Mouse (Mus musculus) liver, adult 2 months (tissue): ENCODE results near the gene Zmiz1. TPM values are rescaled to one million over a fixed set of nuclear protein-coding genes. Genes with fewer than 3 reads are reported as not detected.

Experiments used
- DNase-seq: peaks from one replicate; pipeline ENCODE4 v3.0.0-alpha.2; 2011; ENCODE audit warnings: low read depth, low spot score; ENCODE audit errors: extremely low read depth
- H3K27ac ChIP-seq: fragments of 200-500 bp; replicated peaks from 2 replicates; pipeline ENCODE4 v1.5.1; 2012; ENCODE audit warnings: low read depth, mild to moderate bottlenecking, control low read depth, inconsistent platforms, low read length; ENCODE audit not compliant: insufficient read depth
- H3K27me3 ChIP-seq: fragments of 200-500 bp; 2 replicates; pipeline ENCODE4 v1.6.1; 2012; ENCODE audit warnings: mild to moderate bottlenecking, moderate library complexity, low read length, inconsistent platforms; ENCODE audit not compliant: control insufficient read depth, insufficient read depth
- H3K36me3 ChIP-seq: fragments of 200-500 bp; 2 replicates; pipeline ENCODE4 v1.6.1; 2012; ENCODE audit warnings: low read length, inconsistent platforms; ENCODE audit not compliant: control insufficient read depth, insufficient read depth
- H3K4me1 ChIP-seq: fragments of 200-500 bp; 2 replicates; pipeline ENCODE4 v1.6.1; 2011; ENCODE audit warnings: low read length; ENCODE audit not compliant: control insufficient read depth, insufficient read depth
- H3K4me3 ChIP-seq: fragments of 200-500 bp; 2 replicates; pipeline ENCODE4 v1.5.1; 2011; ENCODE audit warnings: low read depth, mild to moderate bottlenecking, control low read depth, low read length, moderate library complexity; ENCODE audit not compliant: insufficient read depth
- H3K79me2 ChIP-seq: fragments of 200-500 bp; 2 replicates; pipeline ENCODE4 v1.6.1; 2012; ENCODE audit warnings: inconsistent platforms, mild to moderate bottlenecking, low read length, moderate library complexity; ENCODE audit not compliant: control insufficient read depth, insufficient read depth
- H3K9ac ChIP-seq: fragments of 200-500 bp; 2 replicates; pipeline ENCODE4 v1.6.1; 2012; ENCODE audit warnings: low read depth, mild to moderate bottlenecking, control low read depth, inconsistent platforms, low read length
- CTCF ChIP-seq: fragments of 200-500 bp; IDR thresholded peaks from 2 replicates; pipeline ENCODE4 v1.5.1; 2011; ENCODE audit warnings: low read depth, low read length, control low read depth
- POLR2A ChIP-seq: fragments of 200-500 bp; IDR thresholded peaks from 2 replicates; pipeline ENCODE4 v1.6.1; 2011; ENCODE audit warnings: low read length, control low read depth; ENCODE audit not compliant: insufficient read depth; ENCODE audit errors: extremely low read depth
- WGBS: fragments of 180-500 bp; shearing (Covaris S2); methylation state at CpG from one replicate; pipeline ENCODE4 v1.1.7; 2018; 5-methylcytosine and 5-hydroxymethylcytosine counted together
- polyA plus RNA-seq: library from polyadenylated mRNA; depleted of rRNA; stranded (reverse); fragments of >200 nt; gene quantifications from 2 replicates; pipeline ENCODE4 v1.2.3, GENCODE M21; 2012
- total RNA-seq: library from RNA; depleted of rRNA; stranded (reverse); fragments of >200 nt; gene quantifications from 2 replicates; pipeline ENCODE4 v1.2.3, GENCODE M21; 2014

Gene Zmiz1
- total and polyA plus RNA-seq, 2 experiments: 5.3 to 10.2 TPM

GRCm38 (mm10) chr14:25616009-25616723, 157.2 kb downstream of the Zmiz1 start:
- H3K27ac ChIP-seq: no peak overlapping the region
- no peaks in the 10 kb centered on the region for H3K4me1 ChIP-seq
- H3K36me3 ChIP-seq: no peaks in the 10 kb centered on the region
- peaks cover 12% of the 10 kb centered on the region for H3K79me2 ChIP-seq
- H3K4me3 ChIP-seq: no peak overlapping the region
- 88% methylated on average over 15 of the region's 15 CpGs for WGBS
- H3K9ac ChIP-seq: no peak overlapping the region
- DNase-seq: no peak
- TF ChIP-seq POLR2A (no peak), CTCF (no peak)
- H3K27me3 ChIP-seq: no peaks in the 10 kb centered on the region

DNA sequence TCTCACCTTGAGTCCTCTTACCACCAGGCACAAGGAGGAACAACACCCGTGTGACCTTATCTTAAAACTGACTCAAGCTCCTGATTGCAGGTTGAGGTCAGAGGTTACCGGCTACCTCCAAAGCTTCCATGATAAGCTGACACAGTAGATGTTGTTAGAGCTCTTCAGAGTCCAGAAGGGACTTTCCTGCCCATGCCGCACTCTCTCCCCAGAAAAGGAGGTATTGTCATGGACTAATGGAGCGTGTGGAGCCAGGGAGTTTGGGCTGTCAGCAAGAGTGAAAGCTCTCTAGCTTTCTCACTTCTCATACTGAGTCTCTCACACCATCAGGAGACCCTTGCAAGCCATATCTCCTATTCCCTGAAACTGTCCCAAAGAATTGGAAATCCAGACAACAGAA, 158.3 kb downstream of the Zmiz1 start:
- Histone ChIP-seq H3K9ac (no peak overlapping the region), H3K79me2 (peaks cover 12% of the 10 kb centered on the region), H3K27ac (no peak overlapping the region), H3K4me3 (no peak overlapping the region), H3K36me3 (no peaks in the 10 kb centered on the region), H3K27me3 (no peaks in the 10 kb centered on the region), H3K4me1 (no peaks in the 10 kb centered on the region)
- TF ChIP-seq POLR2A (no peak), CTCF (no peak)
- DNase-seq: no peak
- WGBS: 82% methylated on average over 4 of the region's 4 CpGs

DNA sequence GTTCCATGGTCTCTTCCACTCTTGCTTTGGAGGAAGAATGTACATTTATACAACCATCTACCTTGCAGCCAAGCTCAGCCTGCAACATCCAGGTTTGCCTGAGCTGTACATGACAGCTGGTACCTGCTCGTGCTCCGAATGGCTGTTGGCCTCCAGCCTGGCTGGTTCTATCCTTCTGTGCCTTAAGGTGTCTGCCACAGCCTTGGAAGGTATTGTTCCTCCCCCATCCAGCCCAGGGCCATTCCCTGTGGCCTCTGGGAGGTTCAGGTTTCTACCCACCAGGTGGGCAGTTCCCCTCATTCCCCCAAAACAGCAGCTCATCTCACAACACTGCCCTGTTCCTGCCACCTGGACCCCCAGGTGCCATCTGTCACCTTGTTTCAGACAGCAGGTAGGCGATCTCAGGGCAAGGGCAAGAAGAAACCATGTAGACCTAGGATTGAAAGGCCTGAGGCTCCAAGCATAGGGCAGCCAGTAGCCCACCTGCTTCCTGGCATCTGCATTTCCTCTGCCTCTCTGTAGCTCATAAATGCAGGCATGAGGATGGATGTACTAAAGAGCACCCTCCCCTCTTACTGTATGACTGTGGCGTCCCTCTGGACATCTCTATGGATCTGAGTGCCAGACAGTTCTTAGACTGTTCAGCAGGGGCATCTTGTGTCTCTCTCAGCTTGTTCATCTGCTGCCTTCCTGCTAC, 160.2 kb downstream of the Zmiz1 start:
- Histone ChIP-seq H3K4me1 (no peaks in the 10 kb centered on the region), H3K27me3 (no peaks in the 10 kb centered on the region), H3K36me3 (0 out of 2 replicates have a peak, but pooled peaks cover under 1% of the 10 kb centered on the region), H3K79me2 (peaks cover 16% of the 10 kb centered on the region), H3K9ac (no peak overlapping the region), H3K27ac (no peak overlapping the region), H3K4me3 (no peak overlapping the region)
- no peak for TF ChIP-seq POLR2A
- TF ChIP-seq CTCF: no peak
- no peak for DNase-seq
- 92% methylated on average over 4 of the region's 4 CpGs for WGBS

DNA sequence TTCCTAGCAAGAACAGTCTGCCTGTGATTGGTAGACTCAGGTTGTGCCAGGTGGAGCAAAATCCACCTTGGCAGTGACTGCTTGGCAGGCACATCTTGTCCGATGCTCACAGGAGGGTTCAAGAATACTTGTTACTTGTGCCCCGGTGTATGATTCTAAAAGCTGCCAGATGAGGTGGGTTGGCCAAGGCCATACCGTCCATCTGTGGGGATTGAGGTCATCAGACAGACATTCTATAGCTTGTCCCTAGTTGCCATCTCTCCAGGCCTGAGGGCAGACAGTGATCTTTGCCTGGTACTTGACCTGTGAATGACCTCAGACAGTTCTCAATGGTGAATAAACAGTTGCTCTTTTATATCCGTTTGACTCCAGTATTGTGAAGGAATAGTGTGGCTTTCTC, 161.8 kb downstream of the Zmiz1 start:
- TF ChIP-seq POLR2A: no peak
- TF ChIP-seq CTCF: no peak
- Histone ChIP-seq H3K9ac (no peak overlapping the region), H3K4me1 (no peaks in the 10 kb centered on the region), H3K27ac (no peak overlapping the region), H3K27me3 (no peaks in the 10 kb centered on the region), H3K4me3 (no peak overlapping the region), H3K79me2 (peaks cover 17% of the 10 kb centered on the region), H3K36me3 (peaks cover 2% of the 10 kb centered on the region; the same call in 1 of the 2 replicates)
- DNase-seq: no peak
- 43% methylated on average over 4 of the region's 4 CpGs for whole genome bisulfite sequencing

DNA sequence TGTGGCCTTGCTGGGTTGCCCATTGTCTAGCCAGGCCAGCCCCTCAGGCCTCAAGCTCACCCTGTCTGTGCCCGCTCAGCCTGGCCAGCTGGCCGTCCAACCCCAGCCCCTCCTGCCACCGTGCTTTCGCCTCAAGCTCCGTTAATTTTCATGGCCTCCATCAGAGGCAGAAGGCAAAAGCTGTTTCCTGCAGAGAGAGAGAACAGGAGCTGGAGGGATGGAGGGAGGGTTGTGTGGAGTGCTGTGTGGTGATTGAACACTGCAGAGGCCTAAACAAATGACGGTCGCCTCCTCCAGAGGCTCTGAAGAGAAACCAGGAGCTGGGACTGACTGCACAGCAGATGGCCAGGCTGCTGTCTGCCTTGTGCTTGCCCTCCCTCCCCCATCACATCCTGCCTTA, 164.7 kb downstream of the Zmiz1 start:
- no peak overlapping the region for H3K27ac ChIP-seq
- H3K4me1 ChIP-seq: no peaks in the 10 kb centered on the region
- H3K79me2 ChIP-seq: peaks cover 22% of the 10 kb centered on the region
- no peak overlapping the region for H3K9ac ChIP-seq
- no peaks in the 10 kb centered on the region for H3K27me3 ChIP-seq
- H3K36me3 ChIP-seq: peaks cover 2% of the 10 kb centered on the region; the same call in 1 of the 2 replicates
- no peak for DNase-seq
- TF ChIP-seq POLR2A: no peak
- no peak for TF ChIP-seq CTCF
- WGBS: 82% methylated on average over 7 of the region's 7 CpGs
- no peak overlapping the region for H3K4me3 ChIP-seq
